In the genomic region with DNA sequence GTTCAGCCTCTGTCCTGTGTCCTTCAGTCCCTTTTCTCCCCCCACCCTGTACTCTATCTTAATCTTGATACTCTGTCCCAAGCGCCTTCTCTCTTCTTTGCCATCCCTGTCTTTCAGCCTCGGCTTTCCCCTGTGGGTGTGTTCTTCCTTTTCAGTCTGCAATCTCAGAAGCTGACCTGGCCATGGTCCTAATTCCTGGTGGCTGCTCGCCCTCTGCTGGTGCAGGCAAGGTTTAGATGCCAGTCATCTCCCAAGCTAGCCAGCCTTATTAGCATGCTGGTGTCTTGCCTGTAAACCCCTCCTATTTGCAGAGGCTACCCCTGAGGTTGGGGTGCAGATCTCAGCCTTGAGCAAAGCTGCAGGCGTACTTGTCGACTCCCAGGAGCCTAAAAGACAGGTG, we compare ENCODE assay signal across 7 mouse cellular contexts. TPM values are rescaled to one million over a fixed set of nuclear protein-coding genes. Genes with fewer than 3 reads are reported as not detected.
DNase-seq lines count a peak whose midpoint lies in the region; ATAC-seq and TF ChIP-seq lines count a peak whose summit lies in the region.

No protein-coding gene starts in this region.

- no peaks in the 10 kb centered on the region for H3K36me3 ChIP-seq in hindbrain, embryonic 13.5 days

- H3K4me3 ChIP-seq in hindbrain, embryonic 13.5 days = no peak overlapping the region

- H3K4me2 ChIP-seq in hindbrain, embryonic 13.5 days = no peak overlapping the region

- ATAC-seq in Patski = peak; percentile 22
- peak; percentile 62; the same call in 1 of the 2 replicates for ATAC-seq in hindbrain, embryonic 13.5 days (ENCODE audit: low FRiP score)

- CTCF ChIA-PET in Patski (lab: Charles Lee) = interaction anchor here (1.0 to 5.1 kb wide), 6 partner anchors 9 to 41 kb away, joined by 4 to 30 read pairs (median 4); no protein-coding TSS in a partner anchor

- in situ Hi-C loops in Patski (cut with MboI; ENCODE audit: low pct_unique_long_range_greater_than_20kb) = no loop called here

- no peak for DNase-seq in Patski (ENCODE audit: low read depth, low spot score)
- peak; percentile 90 to 93 for DNase-seq in cerebellum, adult 18-20 months
- DNase-seq in forelimb bud, embryonic 11.5 days (ENCODE audit: low read depth, low spot score) = peak; percentile 76
- peak; percentile 72 to 81 for DNase-seq in layer of hippocampus, postnatal 10 days (ENCODE audit: low spot score in 2 of 2)
- DNase-seq in lung, postnatal 4 days = peak; percentile 77 to 80
- DNase-seq in right cerebral cortex, adult 2 months (ENCODE audit: low spot score in 2 of 2) = peak; percentile 75 to 83

- WGBS in hindbrain, embryonic 13.5 days = 14% methylated on average over 5 of the region's 5 CpGs

- H3K9ac ChIP-seq in hindbrain, embryonic 13.5 days = no peak overlapping the region

- H3K9me3 ChIP-seq in hindbrain, embryonic 13.5 days = no peaks in the 10 kb centered on the region

- POLR2A ChIA-PET in Patski (lab: Charles Lee) = no interaction called here

- H3K4me1 ChIP-seq in hindbrain, embryonic 13.5 days (replicated peaks) = peaks cover 5% of the 10 kb centered on the region; the same call in 1 of the 2 replicates

- TF ChIP-seq CTCF in Patski (IDR thresholded peaks at IDR 0.05) = no peak

- H3K27ac ChIP-seq in hindbrain, embryonic 13.5 days = no peak overlapping the region

- H3K27me3 ChIP-seq in Patski = peaks cover 32% of the 10 kb centered on the region
- peaks cover 26% of the 10 kb centered on the region for H3K27me3 ChIP-seq in hindbrain, embryonic 13.5 days

RNA-seq across cellular contexts. Expression of gene Ccdc155, which starts 6.3 kb away (rescaled TPM):
- 0.03 TPM for polyA plus RNA-seq in Patski (2021)
- polyA plus RNA-seq in hindbrain, embryonic 13.5 days (2015; fragmentation: Nextera tagmentation; extraction: Ambion mirVana) = 0.49 and 0.54 TPM in 2 replicates
- 1 to 10 TPM; 2.2 to 2.9 TPM for total RNA-seq in layer of hippocampus, postnatal 10 days (2021)

RNA-seq across cellular contexts. Expression of gene Dkkl1, which starts 13.5 kb away (rescaled TPM):
- polyA plus RNA-seq in Patski (2021) = not detected
- polyA plus RNA-seq in hindbrain, embryonic 13.5 days (2015; fragmentation: Nextera tagmentation; extraction: Ambion mirVana) = 5.6 and 5.7 TPM in 2 replicates
- total RNA-seq in layer of hippocampus, postnatal 10 days (2021) = 10 to 100 TPM in 1 of 2 experiments, 1 to 10 TPM in 1; 8.3 to 10.7 TPM

RNA-seq across cellular contexts. Expression of gene Tead2, which starts 17.1 kb away (rescaled TPM):
- polyA plus RNA-seq in Patski (2021) = 94.7 TPM
- 78.6 and 79.2 TPM in 2 replicates for polyA plus RNA-seq in hindbrain, embryonic 13.5 days (2015; fragmentation: Nextera tagmentation; extraction: Ambion mirVana)
- total RNA-seq in layer of hippocampus, postnatal 10 days (2021) = 10 to 100 TPM; 12.5 to 13.7 TPM

RNA-seq across cellular contexts. Expression of gene Pth2, which starts 17.6 kb away (rescaled TPM):
- polyA plus RNA-seq in Patski (2021) = not detected
- polyA plus RNA-seq in hindbrain, embryonic 13.5 days (2015; fragmentation: Nextera tagmentation; extraction: Ambion mirVana) = 0.66 TPM in 1 of 2 replicates, not detected in the other
- total RNA-seq in layer of hippocampus, postnatal 10 days (2021) = not detected

RNA-seq across cellular contexts. Expression of gene Gfy, which starts 19.1 kb away (rescaled TPM):
- not detected for polyA plus RNA-seq in Patski (2021)
- polyA plus RNA-seq in hindbrain, embryonic 13.5 days (2015; fragmentation: Nextera tagmentation; extraction: Ambion mirVana) = not detected in 2 replicates
- total RNA-seq in layer of hippocampus, postnatal 10 days (2021) = under 1 TPM; 0.18 to 0.43 TPM
